Mouse (Mus musculus): ENCODE results near the gene Svop. TPM values are rescaled to one million over a fixed set of nuclear protein-coding genes. Genes with fewer than 3 reads are reported as not detected.

The Svop gene
- polyA plus RNA-seq, 1 experiment from 2014 or later = 8.9 TPM

DNA sequence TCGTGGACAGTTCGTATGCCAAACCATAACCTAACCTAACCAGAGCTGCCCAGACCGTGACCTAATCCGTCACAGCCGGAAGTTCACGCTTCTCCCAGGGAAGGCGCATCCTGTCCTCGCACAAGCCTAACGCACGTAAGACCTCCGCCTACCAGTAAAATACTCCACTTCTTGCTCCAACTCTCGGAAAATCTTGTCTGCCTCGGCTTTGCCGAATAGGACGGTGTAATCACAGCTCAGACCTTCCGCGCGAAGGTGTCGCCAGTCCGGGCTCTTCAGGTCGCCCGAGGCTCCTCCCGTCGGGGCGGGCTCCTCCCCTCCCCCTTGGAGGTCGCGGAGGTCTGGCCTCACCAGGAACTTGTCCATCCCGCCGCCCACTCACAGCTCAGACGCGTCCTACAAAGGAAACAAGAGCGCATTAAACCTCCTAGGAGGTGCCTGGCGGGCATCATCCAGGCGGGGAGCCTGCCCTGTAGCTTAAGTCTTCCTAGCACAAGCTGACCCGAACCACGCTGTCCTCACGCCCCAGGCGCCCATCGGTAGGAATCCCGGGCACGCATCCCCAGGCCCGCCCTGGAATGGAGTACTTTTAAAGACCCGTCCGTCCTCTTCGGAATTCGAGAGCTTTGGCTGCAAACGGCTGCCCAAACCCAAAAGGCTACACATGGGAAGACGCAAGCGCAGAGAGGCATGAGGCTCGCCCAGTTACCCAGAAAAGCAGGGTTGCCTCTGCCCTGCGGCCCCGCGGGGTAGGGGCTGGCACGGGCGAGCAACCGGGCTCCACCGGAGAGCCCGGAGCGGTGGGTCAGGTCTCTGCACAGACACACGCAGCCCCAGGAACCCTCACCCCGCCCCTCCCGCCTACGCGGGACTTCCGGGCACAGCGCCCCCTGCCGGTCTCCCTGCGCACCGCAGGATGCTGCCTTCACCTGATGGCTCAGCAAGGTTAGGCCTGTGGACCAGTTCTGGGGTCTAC lies 36.3 kb upstream of the Svop start, which contains the start of gene Alkbh2:
Alkbh2 (minus strand) TSS at position 845 of the 976 bp plus-strand sequence.
- Histone ChIP-seq H3K27me3 (ENCODE audit: low read depth, poor library complexity, severe bottlenecking) (no peaks in the 10 kb centered on the region), H3K4me1 (peaks cover 50% of the 10 kb centered on the region), H3K9me3 (replicated peaks) (no peaks in the 10 kb centered on the region), H3K27ac (replicated peaks) (peak within 1 kb of the TSS; percentile 92), H3K4me3 (peak within 1 kb of the TSS; percentile 76), H3K36me3 (peaks cover 42% of the 10 kb centered on the region)
- peak; percentile 91 for DNase-seq (ENCODE audit: low spot score)
- under 1% methylated on average over 69 of the region's 69 CpGs for WGBS

DNA sequence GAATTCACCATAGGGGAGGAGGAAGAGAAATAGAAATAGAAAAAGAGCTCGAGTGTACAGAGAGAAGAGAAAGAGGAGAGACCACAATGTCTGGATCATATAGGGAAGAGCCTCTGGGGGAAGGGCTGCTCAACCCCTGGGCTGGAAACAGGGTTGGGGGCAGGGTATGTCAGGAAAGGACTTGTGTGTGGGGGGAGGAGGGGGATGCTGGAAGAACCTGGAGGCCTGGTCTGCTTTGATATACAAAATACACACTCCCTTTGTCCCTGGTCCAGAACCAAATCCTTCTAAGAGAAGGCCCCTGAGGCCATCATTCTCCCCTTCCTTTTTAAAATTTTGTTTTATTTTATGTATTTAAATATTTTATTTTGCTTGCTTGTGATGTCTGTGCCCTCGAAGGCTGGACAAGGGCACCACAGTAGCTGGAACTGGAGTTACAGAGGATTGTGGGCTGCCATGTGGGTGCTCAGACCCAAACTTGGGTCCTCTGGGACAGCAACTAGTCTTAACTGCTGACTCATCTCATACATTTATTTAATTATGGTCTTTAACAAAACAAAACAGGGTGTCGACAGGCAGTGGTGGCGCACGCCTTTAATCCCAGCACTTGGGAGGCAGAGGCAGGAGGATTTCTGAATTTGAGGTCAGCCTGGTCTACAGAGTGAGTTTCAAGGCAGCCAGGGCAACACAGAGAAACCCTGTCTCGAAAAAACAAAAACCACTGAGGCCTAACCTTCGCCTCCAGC lies 35.3 kb upstream of the Svop start:
- Histone ChIP-seq H3K4me3 (peak overlapping the region; percentile 76), H3K27me3 (ENCODE audit: low read depth, poor library complexity, severe bottlenecking) (no peaks in the 10 kb centered on the region), H3K36me3 (peaks cover 47% of the 10 kb centered on the region), H3K9me3 (replicated peaks) (no peaks in the 10 kb centered on the region), H3K4me1 (peaks cover 40% of the 10 kb centered on the region), H3K27ac (replicated peaks) (no peak overlapping the region)
- DNase-seq (ENCODE audit: low spot score) = no peak
- whole genome bisulfite sequencing = 89% methylated on average over 7 of the region's 7 CpGs

DNA sequence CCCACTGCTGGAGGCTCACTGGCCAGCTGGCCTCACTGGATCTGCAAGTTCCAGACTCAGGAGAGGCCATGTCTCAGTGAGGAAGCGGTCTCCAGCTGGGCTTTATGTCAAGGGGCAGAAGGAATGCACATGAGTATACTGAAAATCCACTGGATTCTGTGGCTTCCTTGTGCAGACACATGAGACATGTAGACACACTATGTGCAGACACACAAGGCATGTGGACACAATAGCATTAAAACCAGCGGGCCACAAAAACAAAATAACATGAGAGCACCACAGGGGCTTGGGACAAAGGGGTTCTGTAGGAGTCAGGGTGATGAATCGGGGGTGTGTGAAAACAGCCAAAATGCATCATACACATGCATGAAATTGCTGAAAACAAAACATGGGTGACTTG lies 34.6 kb upstream of the Svop start:
- no peaks in the 10 kb centered on the region for H3K27me3 ChIP-seq (ENCODE audit: low read depth, poor library complexity, severe bottlenecking)
- no peak overlapping the region for H3K27ac ChIP-seq (replicated peaks)
- no peak for DNase-seq (ENCODE audit: low spot score)
- peaks cover 34% of the 10 kb centered on the region for H3K4me1 ChIP-seq
- peaks cover 54% of the 10 kb centered on the region for H3K36me3 ChIP-seq
- WGBS = 95% methylated on average over 3 of the region's 3 CpGs
- no peak overlapping the region for H3K4me3 ChIP-seq
- no peaks in the 10 kb centered on the region for H3K9me3 ChIP-seq (replicated peaks)

DNA sequence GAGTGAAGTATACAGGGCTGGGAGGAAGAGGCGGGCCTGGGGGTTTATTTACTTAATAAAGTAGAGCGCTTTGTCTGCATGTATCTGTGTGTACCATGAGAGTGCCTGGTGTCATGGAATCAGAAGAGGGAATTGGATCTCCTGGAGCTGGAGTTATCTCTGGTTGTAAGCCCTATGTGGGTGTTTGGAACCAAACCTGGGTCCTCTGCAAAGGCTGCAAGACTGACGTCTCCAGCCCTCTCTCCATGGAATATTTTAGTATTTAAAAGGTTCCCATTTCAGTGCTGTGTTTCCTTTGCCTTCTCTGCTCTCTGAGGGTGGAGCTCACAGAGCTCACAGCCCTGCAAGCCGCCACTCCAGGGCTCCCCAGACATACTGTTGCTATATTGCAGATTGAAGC lies 28.4 kb upstream of the Svop start:
- no peaks in the 10 kb centered on the region for H3K27me3 ChIP-seq (ENCODE audit: low read depth, poor library complexity, severe bottlenecking)
- peaks cover 96% of the 10 kb centered on the region for H3K36me3 ChIP-seq
- 88% methylated on average over 4 of the region's 4 CpGs for WGBS
- no peaks in the 10 kb centered on the region for H3K4me1 ChIP-seq
- H3K9me3 ChIP-seq (replicated peaks) = no peaks in the 10 kb centered on the region
- no peak overlapping the region for H3K4me3 ChIP-seq
- no peak for DNase-seq (ENCODE audit: low spot score)
- H3K27ac ChIP-seq (replicated peaks) = no peak overlapping the region

DNA sequence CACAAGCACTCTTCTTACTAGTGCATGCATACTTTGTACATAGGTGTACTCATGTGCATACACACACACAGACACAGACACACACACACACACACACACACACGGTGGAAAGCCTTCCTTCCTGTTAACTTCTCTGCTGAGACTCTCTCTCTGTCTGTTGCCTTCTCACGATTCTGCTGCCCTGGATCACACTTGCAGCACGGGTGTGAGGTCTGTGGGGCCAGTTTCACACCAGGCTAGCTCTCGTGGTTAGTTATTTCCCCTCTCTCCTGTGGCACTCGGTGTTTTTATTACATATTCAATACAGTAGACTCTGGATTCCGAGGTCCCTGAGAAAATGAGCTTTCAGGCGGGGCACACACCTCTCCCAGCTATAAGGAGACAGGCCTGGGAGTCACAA lies 25.2 kb upstream of the Svop start:
- Histone ChIP-seq H3K4me3 (no peak overlapping the region), H3K36me3 (peaks cover 96% of the 10 kb centered on the region), H3K27me3 (ENCODE audit: low read depth, poor library complexity, severe bottlenecking) (no peaks in the 10 kb centered on the region), H3K9me3 (replicated peaks) (no peaks in the 10 kb centered on the region), H3K27ac (replicated peaks) (no peak overlapping the region), H3K4me1 (no peaks in the 10 kb centered on the region)
- WGBS = 89% methylated on average over 7 of the region's 7 CpGs
- no peak for DNase-seq (ENCODE audit: low spot score)

DNA sequence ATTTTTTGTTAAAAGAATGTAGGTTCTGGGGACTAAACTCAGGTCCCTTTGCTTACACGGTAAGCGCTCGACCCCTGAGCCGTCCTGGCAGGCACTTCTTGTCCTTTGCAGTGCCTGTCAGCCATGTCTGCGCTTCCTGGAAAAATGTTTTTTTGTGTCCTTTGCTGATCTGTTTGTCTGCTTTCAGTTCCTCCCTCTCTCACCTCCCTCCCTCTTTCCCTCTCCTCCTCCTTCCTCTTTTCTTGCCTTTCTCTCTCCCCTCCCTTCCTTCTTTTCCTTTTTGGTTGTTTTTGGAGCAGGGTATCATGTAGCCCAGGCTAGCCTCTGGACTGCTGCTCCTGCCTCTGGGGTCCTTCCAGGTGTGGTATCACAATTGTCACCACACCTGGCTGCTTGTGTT lies 23.7 kb upstream of the Svop start:
- no peak for DNase-seq (ENCODE audit: low spot score)
- Histone ChIP-seq H3K27me3 (ENCODE audit: low read depth, poor library complexity, severe bottlenecking) (no peaks in the 10 kb centered on the region), H3K36me3 (peaks cover 96% of the 10 kb centered on the region), H3K27ac (replicated peaks) (no peak overlapping the region), H3K4me3 (no peak overlapping the region), H3K4me1 (no peaks in the 10 kb centered on the region), H3K9me3 (replicated peaks) (no peaks in the 10 kb centered on the region)
- 82% methylated on average over 5 of the region's 5 CpGs for WGBS

DNA sequence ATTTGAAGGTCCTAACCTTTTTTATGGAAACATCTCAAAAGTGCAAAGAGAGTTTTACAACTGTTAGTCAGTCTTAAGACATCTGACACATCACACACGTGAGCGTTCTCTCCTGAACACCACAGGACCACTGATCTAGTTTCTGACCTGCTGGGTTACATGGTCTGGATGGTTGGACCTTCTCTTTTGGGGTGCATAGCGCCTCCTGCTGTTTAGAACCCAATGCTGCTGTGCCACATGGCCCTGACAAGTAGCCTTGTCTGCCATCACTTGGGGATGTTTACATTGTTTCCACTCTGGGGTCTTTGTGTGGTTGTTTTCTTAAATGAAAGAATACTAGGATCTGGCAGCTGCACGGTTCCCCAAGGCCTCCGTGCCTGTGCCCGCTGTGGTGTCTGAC lies 22.0 kb upstream of the Svop start:
- Histone ChIP-seq H3K4me3 (no peak overlapping the region), H3K36me3 (peaks cover 97% of the 10 kb centered on the region), H3K9me3 (replicated peaks) (no peaks in the 10 kb centered on the region), H3K27me3 (ENCODE audit: low read depth, poor library complexity, severe bottlenecking) (no peaks in the 10 kb centered on the region), H3K27ac (replicated peaks) (no peak overlapping the region), H3K4me1 (no peaks in the 10 kb centered on the region)
- WGBS = 90% methylated on average over 6 of the region's 6 CpGs
- DNase-seq (ENCODE audit: low spot score) = no peak

DNA sequence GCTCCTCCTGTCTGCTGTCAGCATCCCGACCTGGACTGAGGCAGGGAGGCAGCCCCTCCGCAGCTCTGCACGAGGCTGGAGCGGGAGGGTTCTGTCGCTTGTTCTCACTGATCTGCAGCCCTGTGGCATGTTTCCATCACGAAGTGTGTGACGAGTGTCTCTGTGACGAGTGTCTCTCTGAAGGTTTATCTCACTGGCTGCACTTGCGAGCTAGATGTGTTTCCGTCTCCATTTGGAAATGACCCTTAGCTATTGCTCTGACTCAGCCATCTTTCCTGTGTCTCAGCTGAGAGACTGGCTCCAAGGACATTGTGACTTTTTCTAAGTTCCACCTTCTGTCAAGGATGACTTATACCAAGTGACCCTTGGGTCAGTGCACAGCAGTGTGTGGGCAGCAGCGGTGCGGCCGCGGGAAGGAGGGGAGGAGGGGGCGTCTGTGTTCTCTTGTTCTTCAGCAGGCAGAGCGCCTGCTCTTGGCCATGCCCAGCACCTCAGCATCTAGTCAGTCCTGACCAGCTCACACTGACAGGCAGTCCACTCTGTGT lies 15.1 kb upstream of the Svop start:
- H3K36me3 ChIP-seq = peaks cover 90% of the 10 kb centered on the region
- no peak for DNase-seq (ENCODE audit: low spot score)
- WGBS = 92% methylated on average over 16 of the region's 16 CpGs
- no peak overlapping the region for H3K27ac ChIP-seq (replicated peaks)
- H3K4me3 ChIP-seq = no peak overlapping the region
- H3K4me1 ChIP-seq = peaks cover 3% of the 10 kb centered on the region
- H3K27me3 ChIP-seq (ENCODE audit: low read depth, poor library complexity, severe bottlenecking) = no peaks in the 10 kb centered on the region
- H3K9me3 ChIP-seq (replicated peaks) = no peaks in the 10 kb centered on the region

DNA sequence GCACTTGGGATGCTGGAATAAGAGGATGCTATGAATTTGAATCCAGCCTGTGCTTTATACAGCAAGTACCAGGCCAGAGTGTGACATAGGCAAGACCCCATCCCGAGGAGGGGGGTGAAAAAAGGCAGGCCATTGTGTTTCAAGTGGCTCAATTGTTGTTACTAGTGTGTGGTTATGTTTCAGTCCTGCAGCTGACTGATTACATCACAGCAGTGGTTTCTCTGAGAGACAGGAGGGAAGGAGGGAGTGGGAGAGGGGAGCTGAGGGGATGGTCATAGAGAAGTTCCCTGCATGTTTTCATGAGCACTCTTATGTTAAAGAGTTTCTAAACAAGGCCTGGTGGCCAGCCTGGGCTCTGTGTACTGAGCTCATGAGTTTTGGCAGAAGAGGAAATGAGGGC lies 11.4 kb upstream of the Svop start:
- Histone ChIP-seq H3K36me3 (peaks cover 54% of the 10 kb centered on the region), H3K4me1 (peaks cover 22% of the 10 kb centered on the region), H3K27me3 (ENCODE audit: low read depth, poor library complexity, severe bottlenecking) (no peaks in the 10 kb centered on the region), H3K9me3 (replicated peaks) (no peaks in the 10 kb centered on the region), H3K27ac (replicated peaks) (no peak overlapping the region), H3K4me3 (no peak overlapping the region)
- DNase-seq (ENCODE audit: low spot score) = no peak
- WGBS = 89% methylated on average over 1 of the region's 1 CpGs

DNA sequence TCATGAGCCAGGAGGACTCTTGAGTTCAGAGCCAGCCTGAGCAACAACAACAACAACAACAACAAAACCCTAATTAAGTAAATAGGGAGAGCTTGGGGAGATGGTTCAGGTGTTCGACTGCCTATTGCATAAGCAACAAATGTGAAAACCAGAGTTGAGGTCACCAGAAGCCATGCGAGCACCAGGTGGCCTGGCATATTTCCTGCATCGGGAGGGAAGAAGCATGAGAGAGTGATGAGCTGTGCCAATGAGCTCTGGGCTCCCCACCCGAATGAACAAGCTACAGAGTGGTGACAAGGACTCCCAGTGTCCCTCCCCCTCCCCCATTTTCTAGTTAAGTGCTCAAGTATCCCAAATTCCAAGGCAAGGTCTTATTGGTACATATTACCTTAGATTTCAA lies 10.5 kb upstream of the Svop start:
- Histone ChIP-seq H3K27ac (replicated peaks) (no peak overlapping the region), H3K27me3 (ENCODE audit: low read depth, poor library complexity, severe bottlenecking) (no peaks in the 10 kb centered on the region), H3K4me1 (peaks cover 22% of the 10 kb centered on the region), H3K4me3 (no peak overlapping the region), H3K36me3 (peaks cover 45% of the 10 kb centered on the region), H3K9me3 (replicated peaks) (no peaks in the 10 kb centered on the region)
- 85% methylated on average over 4 of the region's 4 CpGs for WGBS
- DNase-seq (ENCODE audit: low spot score) = no peak

DNA sequence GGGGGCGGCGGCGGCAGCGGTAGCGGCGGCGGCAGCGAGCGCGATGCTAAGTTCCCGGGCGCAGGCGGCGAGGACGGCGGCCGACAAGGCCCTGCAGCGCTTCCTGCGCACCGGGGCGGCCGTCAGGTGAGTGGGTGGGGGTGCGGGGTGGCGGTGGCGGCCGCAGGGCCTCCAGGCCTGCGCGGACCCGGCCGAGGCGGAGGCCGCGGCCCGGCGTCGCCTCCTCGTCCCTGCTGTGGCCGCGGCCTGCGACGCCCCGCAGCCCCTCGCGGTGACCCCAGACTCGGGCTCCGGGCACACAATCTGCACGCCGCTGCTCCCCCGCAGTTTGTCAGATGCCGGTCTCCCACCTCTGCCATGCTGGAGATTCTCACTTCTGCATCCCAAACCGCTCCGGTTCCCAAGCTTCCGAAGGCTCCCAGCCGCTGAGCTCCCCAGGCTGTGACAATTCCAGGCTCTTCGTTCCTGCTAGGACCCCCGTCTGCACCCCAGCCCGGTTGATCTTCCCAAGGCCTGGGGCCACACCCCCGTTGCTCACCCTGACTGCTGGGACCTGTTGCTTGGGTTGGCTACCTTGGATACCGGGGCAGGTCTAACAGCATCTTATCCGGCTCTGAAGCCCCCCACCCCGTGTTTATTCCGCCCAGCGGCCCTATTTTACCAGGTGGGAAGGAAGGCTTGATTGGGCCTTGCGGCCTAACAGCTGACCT lies 9.2 kb upstream of the Svop start:
- Histone ChIP-seq H3K4me3 (peak overlapping the region; percentile 98), H3K4me1 (peaks cover 22% of the 10 kb centered on the region), H3K36me3 (peaks cover 31% of the 10 kb centered on the region), H3K9me3 (replicated peaks) (no peaks in the 10 kb centered on the region), H3K27ac (replicated peaks) (peak overlapping the region; percentile 90), H3K27me3 (ENCODE audit: low read depth, poor library complexity, severe bottlenecking) (no peaks in the 10 kb centered on the region)
- DNase-seq (ENCODE audit: low spot score) = no peak
- 3% methylated on average over 57 of the region's 64 CpGs for WGBS

DNA sequence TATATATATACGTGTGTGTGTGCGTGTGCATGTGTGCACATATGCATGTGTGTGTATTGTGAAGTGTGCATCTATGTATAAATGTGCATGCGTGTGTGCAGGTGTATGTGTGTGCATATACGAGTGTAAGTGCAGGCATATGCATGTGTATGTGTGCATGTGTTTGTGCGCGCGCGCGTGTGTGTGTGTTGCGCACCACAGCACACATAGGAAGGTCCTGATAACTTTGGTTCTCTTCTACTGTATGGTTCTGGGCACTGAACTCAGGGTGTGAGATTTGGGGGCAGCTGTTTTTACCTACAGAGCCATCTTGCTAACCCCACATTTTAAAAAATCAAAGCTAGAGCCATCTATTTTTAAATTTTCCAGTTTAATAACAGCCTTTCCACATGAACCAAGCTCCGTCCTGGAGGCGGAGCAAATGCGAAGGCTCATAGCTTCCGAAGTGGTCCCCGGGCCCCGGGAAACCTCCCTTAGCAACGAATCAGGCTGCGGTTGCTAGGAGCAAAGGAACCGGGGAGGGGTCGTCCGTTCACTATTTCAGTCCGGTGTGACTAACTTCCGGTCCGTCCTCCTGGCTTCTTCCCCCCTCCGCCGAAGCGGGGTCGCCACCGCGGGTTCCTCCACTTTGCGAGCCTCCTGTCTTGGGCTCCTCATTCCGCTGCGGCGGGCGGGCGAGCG lies 8.5 kb upstream of the Svop start:
- Histone ChIP-seq H3K27ac (replicated peaks) (peak overlapping the region; percentile 90), H3K4me1 (peaks cover 22% of the 10 kb centered on the region), H3K27me3 (ENCODE audit: low read depth, poor library complexity, severe bottlenecking) (no peaks in the 10 kb centered on the region), H3K4me3 (peak overlapping the region; percentile 98), H3K36me3 (peaks cover 24% of the 10 kb centered on the region), H3K9me3 (replicated peaks) (no peaks in the 10 kb centered on the region)
- WGBS = 9% methylated on average over 37 of the region's 37 CpGs
- DNase-seq (ENCODE audit: low spot score) = peak; percentile 94

All from midbrain, embryonic 10.5 days (tissue).